Mouse (Mus musculus) myocyte (in vitro differentiated cells): ENCODE data around the gene Plxnb1.

Source experiments
- CEBPB ChIP-seq: IDR thresholded peaks from 2 replicates; pipeline ENCODE4 v1.6.1; 2011; ENCODE audit warnings: mild to moderate bottlenecking, moderate library complexity; ENCODE audit not compliant: poor library complexity, insufficient read depth, severe bottlenecking
- MYOD1 ChIP-seq, 3 experiments: IDR thresholded peaks; one replicate each; pipeline ENCODE4 v1.6.1; 2011; ENCODE audit warnings: control low read depth in 2 of 3, low read depth in 2 of 3, mild to moderate bottlenecking in 2 of 3, moderate library complexity in 1 of 3; ENCODE audit not compliant: insufficient read length in 2 of 3, control insufficient read depth in 1 of 3
- POLR2A ChIP-seq: IDR thresholded peaks from one replicate; pipeline ENCODE4 v1.6.1; 2011; ENCODE audit warnings: low read depth, mild to moderate bottlenecking, control low read depth, moderate library complexity; ENCODE audit not compliant: insufficient read length
- POLR2AphosphoS2 ChIP-seq: IDR thresholded peaks from one replicate; pipeline ENCODE4 v1.6.1; 2011; ENCODE audit warnings: low read depth, control low read depth; ENCODE audit not compliant: insufficient read length
- REST ChIP-seq: IDR thresholded peaks from one replicate; pipeline ENCODE4 v1.6.1; 2011; ENCODE audit warnings: mild to moderate bottlenecking, control low read depth, moderate library complexity; ENCODE audit not compliant: insufficient read depth, insufficient read length
- TCF12 ChIP-seq: IDR thresholded peaks from one replicate; pipeline ENCODE4 v1.6.1; 2011; ENCODE audit warnings: mild to moderate bottlenecking, control low read depth; ENCODE audit not compliant: poor library complexity, insufficient read depth, severe bottlenecking

DNA sequence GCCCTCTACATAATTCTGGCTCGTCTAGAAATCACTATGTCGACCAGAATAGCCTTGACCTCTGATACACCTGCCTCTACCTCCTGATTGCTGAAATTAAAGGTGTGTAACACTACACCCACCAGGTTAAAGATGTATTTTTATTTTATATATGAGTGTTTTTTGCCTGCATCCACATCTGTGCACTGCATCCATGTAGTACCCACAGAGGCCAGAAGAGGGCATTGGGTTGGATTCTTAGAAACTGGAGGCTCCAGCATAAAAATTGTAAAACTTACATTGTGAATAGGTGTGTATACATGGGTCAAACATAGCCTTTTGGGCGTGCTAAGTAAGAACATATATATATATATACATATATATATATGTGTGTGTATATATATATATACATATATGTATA lies 33.0 kb downstream of the Plxnb1 start:
- TF ChIP-seq REST (no peak), POLR2A (no peak), POLR2AphosphoS2 (no peak), TCF12 (no peak), MYOD1 (IDR thresholded peaks at IDR 0.05; ENCODE audit: control insufficient read depth in 1 of 3, insufficient read length in 2 of 3, low read depth in 2 of 3) (no peak), CEBPB (no peak)
